Mouse (Mus musculus): ENCODE results near the gene Olfr281.
"Not testable (repeated sequence)": the region's sequence is repeated elsewhere in the genome, so short reads cannot be mapped to it uniquely, and the experiment has no call there.

Gene Olfr281

GRCm38 (mm10) chr15:98452288-98452687 lies at the start of gene Olfr281:
Gene Olfr281 (plus strand): TSS chr15:98452588.
- no peak for DNase-seq

GRCm38 (mm10) chr15:98408406-98409060 lies 43.9 kb upstream of the Olfr281 start:
- peak; percentile 62 for DNase-seq

GRCm38 (mm10) chr15:98409635-98410034 lies 42.8 kb upstream of the Olfr281 start:
- DNase-seq: no peak

- no peak for DNase-seq
Measured at GRCm38 (mm10) chr15:98410249-98410648, 42.1 kb upstream of the Olfr281 start.

GRCm38 (mm10) chr15:98415996-98416395 lies 36.4 kb upstream of the Olfr281 start:
- no peak for DNase-seq

- not testable (repeated sequence) for DNase-seq
Measured at GRCm38 (mm10) chr15:98416802-98417201, 35.6 kb upstream of the Olfr281 start.

GRCm38 (mm10) chr15:98417285-98417684 lies 35.1 kb upstream of the Olfr281 start:
- peak; percentile 29 for DNase-seq

- DNase-seq: no peak
Measured at GRCm38 (mm10) chr15:98418096-98418495, 34.3 kb upstream of the Olfr281 start.

GRCm38 (mm10) chr15:98420897-98421296 lies 31.5 kb upstream of the Olfr281 start:
- DNase-seq: no peak

GRCm38 (mm10) chr15:98424326-98424725 lies 28.1 kb upstream of the Olfr281 start:
- peak; percentile 16 for DNase-seq

GRCm38 (mm10) chr15:98424753-98425152 lies 27.6 kb upstream of the Olfr281 start:
- no peak for DNase-seq

GRCm38 (mm10) chr15:98425188-98425587 lies 27.2 kb upstream of the Olfr281 start:
- no peak for DNase-seq

- not testable (repeated sequence) for DNase-seq
Measured at GRCm38 (mm10) chr15:98430925-98431324, 21.5 kb upstream of the Olfr281 start, which contains the start of gene Olfr282. Gene Olfr282 (plus strand): TSS chr15:98431225.

- no peak for DNase-seq
Measured at GRCm38 (mm10) chr15:98444561-98444960, 7.8 kb upstream of the Olfr281 start.

- peak; percentile 58 for DNase-seq
Measured at GRCm38 (mm10) chr15:98448521-98448920, 3.9 kb upstream of the Olfr281 start.

GRCm38 (mm10) chr15:98469596-98469995 lies 17.2 kb downstream of the Olfr281 start, which contains the start of gene OR5BS1P:
Gene OR5BS1P (plus strand): TSS chr15:98469896.
- no peak for DNase-seq

- DNase-seq: no peak
Measured at GRCm38 (mm10) chr15:98471539-98471938, 19.2 kb downstream of the Olfr281 start.

- no peak for DNase-seq
Measured at GRCm38 (mm10) chr15:98474958-98475357, 22.6 kb downstream of the Olfr281 start.

- DNase-seq: peak; percentile 73
Measured at GRCm38 (mm10) chr15:98475382-98475781, 23.0 kb downstream of the Olfr281 start.

- DNase-seq: no peak
Measured at GRCm38 (mm10) chr15:98476281-98476680, 23.9 kb downstream of the Olfr281 start.

- no peak for DNase-seq
Measured at GRCm38 (mm10) chr15:98479568-98480102, 27.2 kb downstream of the Olfr281 start.

- DNase-seq: peak; percentile 67
Measured at GRCm38 (mm10) chr15:98482701-98483100, 30.3 kb downstream of the Olfr281 start, which contains the start of gene Lalba. Gene Lalba (minus strand): TSS chr15:98482721.

- peak; percentile 71 for DNase-seq
Measured at GRCm38 (mm10) chr15:98483907-98484886, 31.8 kb downstream of the Olfr281 start.

Measured in lung, postnatal 10 days (tissue).